Mouse (Mus musculus) right cerebral cortex, postnatal 10 days (tissue): ENCODE data around the gene Emilin1.

ENCODE experiments used
- DNase-seq, 2 experiments: peaks; one replicate each; pipeline ENCODE4 v3.0.0; 2021; ENCODE audit warnings: low spot score in 2 of 2

Gene Emilin1

GRCm38 (mm10) chr5:30907413-30908059 is 5.7 kb upstream of the Emilin1 start, which contains the start of gene Ost4:
Gene Ost4 (minus strand): TSS chr5:30907788.
- peak; percentile 97 to 98 for DNase-seq

GRCm38 (mm10) chr5:30908426-30909299 is 4.5 kb upstream of the Emilin1 start:
- no peak for DNase-seq

GRCm38 (mm10) chr5:30909300-30909659 is 3.9 kb upstream of the Emilin1 start:
- no peak for DNase-seq

GRCm38 (mm10) chr5:30909863-30910262 is 3.3 kb upstream of the Emilin1 start:
- DNase-seq, result no peak

- no peak for DNase-seq
These were observed 2.7 kb upstream of the Emilin1 start for GRCm38 (mm10) chr5:30910481-30910880.

GRCm38 (mm10) chr5:30912156-30912555 is 1.0 kb upstream of the Emilin1 start:
- DNase-seq, result no peak

- no peak for DNase-seq
These were observed 966 bp downstream of the Emilin1 start for GRCm38 (mm10) chr5:30914101-30914635.

GRCm38 (mm10) chr5:30914849-30915248 is 1.6 kb downstream of the Emilin1 start:
- DNase-seq, result no peak

GRCm38 (mm10) chr5:30915456-30915855 is 2.3 kb downstream of the Emilin1 start:
- no peak for DNase-seq

GRCm38 (mm10) chr5:30915974-30916433 is 2.8 kb downstream of the Emilin1 start:
- DNase-seq, result peak; percentile 94 to 97

GRCm38 (mm10) chr5:30916841-30917240 is 3.6 kb downstream of the Emilin1 start:
- no peak for DNase-seq

- DNase-seq, result no peak
These were observed 4.1 kb downstream of the Emilin1 start for GRCm38 (mm10) chr5:30917348-30917747.

- no peak for DNase-seq
These were observed 4.9 kb downstream of the Emilin1 start for GRCm38 (mm10) chr5:30917891-30918670.

- no peak for DNase-seq
These were observed 5.5 kb downstream of the Emilin1 start for GRCm38 (mm10) chr5:30918691-30919090.

GRCm38 (mm10) chr5:30919831-30920614 is 6.8 kb downstream of the Emilin1 start:
- DNase-seq, result peak in 1 of 2 experiments; percentile 66

GRCm38 (mm10) chr5:30920621-30921020 is 7.4 kb downstream of the Emilin1 start:
- DNase-seq, result no peak

- DNase-seq, result peak; percentile 87 to 89
These were observed 8.2 kb downstream of the Emilin1 start, which contains the start of gene Khk for GRCm38 (mm10) chr5:30921256-30922033. Gene Khk (plus strand): TSS chr5:30921431.

GRCm38 (mm10) chr5:30922581-30923041 is 9.4 kb downstream of the Emilin1 start:
- DNase-seq, result no peak

- no peak for DNase-seq
These were observed 9.9 kb downstream of the Emilin1 start for GRCm38 (mm10) chr5:30923119-30923518.

GRCm38 (mm10) chr5:30924614-30925013 is 11.4 kb downstream of the Emilin1 start:
- DNase-seq, result no peak
